Mouse (Mus musculus) stomach, postnatal 0 days (tissue): Measurements from ENCODE around the gene Lipt2.

ENCODE experiments used
- CTCF ChIP-seq: IDR thresholded peaks from 2 replicates; pipeline ENCODE4 v1.5.1; 2016; ENCODE audit warnings: antibody characterized with exemption, low read depth, mild to moderate bottlenecking, moderate library complexity
- EP300 ChIP-seq: optimal IDR thresholded peaks from 2 replicates; pipeline ENCODE3; 2016; ENCODE audit warnings: antibody characterized with exemption

- TF ChIP-seq EP300: no peak
- no peak for TF ChIP-seq CTCF
These were observed 47.6 kb upstream of the Lipt2 start for GRCm38 (mm10) chr7:100111506-100111905.
